Mouse (Mus musculus): Measurements from ENCODE around the gene Opcml.

DNA sequence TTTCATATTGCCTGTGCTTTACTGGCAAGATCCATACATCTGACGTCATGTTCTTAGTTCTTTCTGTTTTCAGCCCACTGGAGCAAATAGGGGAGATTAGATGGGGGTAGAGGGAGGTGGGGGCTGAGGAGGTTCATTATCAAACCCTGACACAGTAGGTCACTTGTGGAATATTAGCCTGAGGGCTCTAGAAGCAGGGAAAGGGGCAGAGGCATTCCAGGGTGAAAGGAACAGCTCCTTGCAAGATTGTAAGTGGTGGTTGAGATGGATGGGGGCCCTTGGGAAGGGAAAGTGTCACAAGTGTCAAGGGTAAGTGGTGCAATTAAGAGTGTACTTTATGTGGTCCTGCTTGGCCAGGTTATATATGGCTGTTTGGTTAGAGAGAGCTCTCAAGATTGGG, 338.2 kb downstream of the Opcml start:
- TF ChIP-seq CTCF (IDR thresholded peaks at IDR 0.05; ENCODE audit: low read depth), result no peak
- TF ChIP-seq EP300 (IDR thresholded peaks at IDR 0.05; ENCODE audit: low read depth), result no peak
